Mouse (Mus musculus) embryonic stem cell, embryonic (primary cell): ENCODE measurements around the gene Ust.

ENCODE experiments used
- CTCF ChIA-PET, 4 experiments: fragments of 300-600 bp in 2 of 4; fragments of 350-600 bp in 2 of 4; sonication (Branson Sonifier 250); formaldehyde crosslinking; loops; one replicate each; lab custom pipeline; 2022; ENCODE audit warnings: inconsistent platforms in 2 of 4; lab: Charles Lee
- POLR2A ChIA-PET, 4 experiments: fragments of 300-600 bp in 2 of 4; fragments of 350-600 bp in 2 of 4; sonication (Branson Sonifier 250); formaldehyde crosslinking; loops; one replicate each; lab custom pipeline; 2022; ENCODE audit warnings: antibody characterized with exemption in 4 of 4, inconsistent platforms in 1 of 4; lab: Charles Lee

Ust gene

DNA sequence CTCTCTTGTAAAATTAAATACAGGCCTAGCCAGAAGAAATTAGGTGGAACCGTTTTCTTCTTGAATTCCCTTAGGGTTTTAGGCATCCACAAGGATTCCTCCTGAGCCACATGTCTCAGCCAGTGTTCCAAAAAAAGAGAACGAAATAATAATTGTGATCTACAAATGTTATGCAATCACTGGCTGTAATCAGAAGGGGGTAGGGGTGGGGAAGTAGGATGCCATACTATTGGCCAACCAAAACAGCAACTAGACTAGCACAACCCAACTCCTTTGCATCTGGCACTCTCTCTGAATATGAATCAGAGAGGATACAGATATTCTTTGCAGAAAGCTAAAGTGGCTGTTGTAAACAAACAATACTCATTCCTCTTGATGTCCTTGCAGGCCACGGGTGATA lies 52.7 kb downstream of the Ust start:
- CTCF ChIA-PET = no interaction called here

DNA sequence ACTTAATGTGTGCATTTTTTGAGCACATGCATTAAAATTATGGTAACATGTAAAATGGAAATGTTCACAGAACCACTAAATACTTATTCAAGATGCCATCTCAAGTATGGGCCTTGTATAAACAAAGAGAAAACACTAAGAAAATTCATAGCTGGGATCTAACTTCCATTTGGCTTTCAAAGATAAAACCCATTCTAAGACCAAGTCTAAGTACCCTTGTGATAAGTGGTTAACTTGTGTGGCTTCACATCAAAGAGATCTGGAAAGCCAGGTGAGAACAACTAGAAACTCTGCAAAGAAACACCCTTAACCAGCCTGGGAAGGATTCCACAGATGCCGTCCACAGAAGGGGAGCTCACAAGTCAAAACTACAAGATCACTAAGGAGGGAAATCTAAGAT lies 53.4 kb downstream of the Ust start:
- POLR2A ChIA-PET = no interaction called here
- CTCF ChIA-PET = no interaction called here

More for the DNA sequence above, 52.7 kb downstream of the Ust start:
- POLR2A ChIA-PET = no interaction called here

DNA sequence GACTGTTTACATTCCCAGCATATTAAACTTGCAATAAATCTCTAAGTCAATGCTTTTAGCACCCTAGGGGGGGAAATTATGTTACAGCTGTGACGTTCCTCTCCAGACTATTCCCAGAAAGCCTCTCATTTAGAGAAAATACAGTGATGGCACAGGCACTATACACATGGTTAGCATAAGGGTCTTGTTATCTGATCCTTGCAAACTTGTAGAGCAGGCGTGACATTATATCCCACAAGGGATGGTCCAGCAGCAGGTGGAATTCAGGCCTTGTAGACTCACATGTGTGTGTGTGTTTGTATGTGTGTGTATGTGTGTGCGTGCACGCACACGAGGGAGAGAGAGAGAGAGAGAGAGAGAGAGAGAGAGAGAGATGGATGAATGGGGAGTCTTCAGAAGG lies 57.3 kb downstream of the Ust start:
- POLR2A ChIA-PET = no interaction called here
- CTCF ChIA-PET = no interaction called here

DNA sequence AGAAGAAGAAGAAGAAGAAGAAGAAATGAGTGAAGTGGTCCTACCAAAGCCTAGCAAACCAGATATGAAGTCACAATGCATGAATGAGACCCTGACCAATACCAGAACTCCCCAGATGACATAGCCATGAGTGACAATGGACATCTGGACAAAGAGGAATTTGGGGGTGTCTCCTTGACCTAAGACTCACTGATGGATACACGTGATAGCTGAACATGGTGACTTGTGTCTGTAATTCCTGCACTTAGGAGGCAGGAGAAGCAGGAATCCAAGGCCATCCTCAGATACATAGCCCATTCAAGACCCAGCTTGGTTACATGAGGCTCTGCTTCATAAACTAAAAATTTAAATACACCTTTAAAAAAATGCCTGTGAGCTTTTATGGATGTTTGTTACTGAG lies 63.9 kb downstream of the Ust start:
- POLR2A ChIA-PET = no interaction called here
- CTCF ChIA-PET = no interaction called here

DNA sequence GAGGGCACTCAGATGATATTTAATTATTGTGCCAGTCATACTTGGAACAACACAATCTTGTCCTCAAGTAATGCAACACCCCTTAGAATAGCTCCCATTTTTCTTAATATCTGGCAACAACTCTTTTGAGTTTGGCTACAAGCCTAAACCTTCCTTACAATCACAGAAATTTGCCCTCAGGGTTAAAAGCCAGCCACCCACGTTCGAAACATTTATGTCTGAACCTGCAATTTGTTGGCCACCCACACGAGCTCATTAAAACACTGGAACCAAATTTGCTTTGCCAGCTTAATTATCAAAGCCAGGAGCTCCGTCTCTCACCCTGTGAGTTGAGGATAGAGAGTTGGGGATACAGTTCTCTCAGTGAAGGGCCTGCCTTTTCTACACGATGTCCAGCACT lies 70.9 kb downstream of the Ust start:
- ChIA-PET CTCF (no interaction called here), POLR2A (no interaction called here)

DNA sequence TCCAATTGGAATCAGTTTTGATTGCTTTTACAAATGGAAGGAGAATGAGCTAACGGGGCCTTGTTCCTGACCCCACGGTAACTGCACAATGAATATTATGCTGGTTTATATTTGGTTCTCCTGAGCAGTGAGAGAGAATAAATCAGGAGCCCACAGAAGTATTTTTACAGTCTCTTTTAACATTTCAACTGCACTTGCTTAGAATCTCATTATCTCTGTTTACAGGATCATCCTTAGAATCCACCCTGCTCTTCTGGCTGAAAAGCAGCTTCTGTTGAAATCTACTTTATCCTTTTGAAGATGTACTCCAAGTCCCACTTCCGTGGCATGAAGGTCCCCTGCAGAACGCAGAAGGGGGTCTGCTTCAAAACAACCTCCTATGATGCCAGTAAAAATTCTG lies 71.7 kb downstream of the Ust start:
- POLR2A ChIA-PET = no interaction called here
- CTCF ChIA-PET = no interaction called here

DNA sequence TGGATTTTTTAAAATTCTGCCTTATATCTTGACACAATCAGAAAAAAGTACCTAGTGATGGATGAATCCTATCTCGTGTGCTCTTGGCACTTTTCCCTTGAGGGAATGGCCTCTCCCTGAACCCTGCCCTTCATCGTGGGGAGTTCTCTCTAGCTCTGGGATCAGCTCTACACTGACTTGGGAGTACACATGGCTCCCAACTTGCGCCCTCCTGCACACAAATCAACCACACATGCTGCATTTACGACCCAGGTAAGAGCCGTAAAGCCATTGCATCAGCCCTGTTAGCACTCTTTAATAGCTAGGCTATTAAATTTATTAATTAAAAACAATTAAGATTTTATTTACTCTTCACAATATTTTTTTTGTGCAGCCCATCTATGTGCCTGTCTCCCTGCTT lies 74.6 kb downstream of the Ust start:
- POLR2A ChIA-PET = no interaction called here

DNA sequence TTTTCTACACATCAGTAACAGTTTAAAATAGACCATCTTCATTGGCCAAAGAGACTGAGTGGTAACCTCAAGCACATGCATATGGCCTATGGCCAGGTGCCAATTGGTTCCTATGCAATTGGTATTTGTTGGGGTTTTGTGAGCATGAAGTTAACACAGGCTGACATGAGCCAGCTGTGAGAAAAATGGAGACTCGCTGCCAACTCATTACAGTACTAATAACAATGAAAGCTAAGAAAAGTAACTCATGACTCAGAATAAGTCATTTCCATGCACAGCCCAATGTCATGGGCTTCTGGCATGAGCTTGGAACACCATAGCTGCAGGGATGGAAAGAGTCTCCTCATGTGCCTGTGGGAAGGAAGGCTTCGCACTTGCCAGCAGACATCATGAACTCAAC lies 86.8 kb downstream of the Ust start:
- ChIA-PET POLR2A (no interaction called here), CTCF (no interaction called here)

More for the DNA sequence above, 74.6 kb downstream of the Ust start:
- CTCF ChIA-PET = no interaction called here

DNA sequence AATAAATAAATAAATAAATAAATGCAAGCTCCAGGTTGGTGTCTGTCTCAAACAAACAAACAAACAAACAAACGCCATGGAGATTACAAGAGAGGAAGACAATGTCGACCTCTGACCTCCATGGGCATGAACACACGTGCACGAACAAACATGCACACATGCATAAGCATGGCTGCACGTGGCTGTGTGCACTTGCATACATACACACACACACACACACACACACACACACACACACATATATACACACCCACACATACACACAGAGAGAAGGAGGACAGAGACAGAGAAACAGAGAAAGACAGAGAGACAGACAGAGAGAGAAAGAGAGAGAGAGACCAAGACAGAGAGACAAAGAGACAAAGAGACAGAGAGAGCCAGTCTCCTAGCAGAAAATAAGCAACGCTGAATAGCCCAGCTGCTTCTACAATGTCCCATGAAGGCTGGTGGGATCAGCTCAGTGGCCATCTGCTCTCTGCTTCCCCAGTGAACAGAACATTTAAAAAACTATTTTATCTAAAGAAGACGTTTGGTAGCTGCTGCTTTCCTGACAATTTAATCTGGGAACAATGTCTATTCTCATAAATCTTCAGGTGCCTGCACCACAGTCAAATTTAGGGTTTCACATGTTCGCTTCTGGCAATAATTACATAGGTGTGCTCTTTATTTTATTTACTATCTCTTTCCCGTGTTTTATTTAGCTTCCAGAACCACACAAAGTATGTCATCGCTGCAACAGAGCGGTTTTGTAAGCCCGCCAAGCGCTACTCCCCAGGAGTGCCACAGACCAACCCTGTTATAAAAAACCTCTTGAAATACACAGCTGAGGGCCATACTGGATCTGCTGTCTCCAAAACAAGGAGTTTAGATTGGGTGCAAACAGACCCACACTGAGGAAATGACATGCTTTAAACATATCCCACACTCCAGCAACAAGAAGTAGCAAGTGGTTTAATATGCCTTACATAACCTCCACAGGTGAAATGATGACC lies 89.5 kb downstream of the Ust start:
- CTCF ChIA-PET = no interaction called here
- POLR2A ChIA-PET = no interaction called here

DNA sequence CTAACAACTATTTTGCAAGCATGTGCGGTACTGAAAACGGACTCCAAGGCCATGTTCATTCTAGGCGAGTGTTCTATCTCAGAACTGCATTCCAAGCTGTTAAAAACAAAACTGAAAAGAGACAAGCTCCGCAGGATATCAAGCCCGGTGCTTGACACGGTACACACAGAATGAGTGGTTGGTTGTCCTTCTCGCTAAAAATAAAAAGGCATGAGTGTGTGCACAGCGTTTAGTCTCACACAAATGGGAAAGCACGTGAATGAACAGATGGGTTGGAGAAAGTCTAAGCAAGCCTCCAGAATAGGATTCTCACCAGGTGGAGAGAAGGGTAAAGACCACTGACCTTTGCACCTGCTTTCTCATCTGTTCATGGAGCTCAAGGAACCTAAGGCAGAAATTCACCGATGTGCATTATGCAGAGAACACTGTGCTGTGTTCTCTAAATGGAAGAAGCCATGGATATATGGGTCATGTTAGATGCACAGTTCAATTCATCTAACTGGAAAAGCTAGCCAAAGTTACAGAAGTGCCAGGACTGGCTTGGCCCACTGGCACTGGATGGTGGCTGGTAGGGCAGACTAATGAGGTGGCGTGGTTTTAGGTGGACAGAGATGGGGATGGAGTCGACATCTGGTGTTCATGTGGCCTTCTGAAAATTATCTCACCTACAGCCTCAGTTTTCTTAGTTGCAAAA lies 90.8 kb downstream of the Ust start:
- ChIA-PET CTCF (interaction anchor here in 1 of 4 experiments (0.7 kb wide), 1 partner anchor 718 kb away, joined by 3 read pairs; no protein-coding TSS in a partner anchor), POLR2A (no interaction called here)

DNA sequence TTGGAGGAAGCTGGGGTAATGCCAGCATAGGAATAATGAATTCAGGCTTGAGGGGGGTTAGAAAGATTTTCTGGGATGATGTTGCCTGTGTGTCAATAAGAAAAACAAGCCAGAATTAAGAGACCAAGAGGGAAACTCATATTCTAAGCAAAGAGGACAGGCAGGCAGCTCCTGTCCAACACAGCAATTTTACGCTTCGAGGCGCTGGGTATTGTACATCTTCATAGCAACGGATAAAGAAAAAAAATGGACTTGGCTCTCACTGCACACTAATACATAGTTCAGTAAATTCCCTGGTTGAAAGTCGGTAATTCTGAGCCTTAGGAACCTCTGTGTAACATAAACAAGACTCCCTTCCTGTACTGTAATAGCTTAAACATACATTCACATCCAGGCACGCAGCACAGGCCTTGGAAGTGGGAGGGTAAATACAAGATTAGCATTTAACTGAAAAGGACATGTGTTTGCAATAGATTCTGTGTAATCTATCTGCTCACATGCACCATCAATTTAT lies 99.1 kb downstream of the Ust start:
- ChIA-PET POLR2A (no interaction called here), CTCF (no interaction called here)

DNA sequence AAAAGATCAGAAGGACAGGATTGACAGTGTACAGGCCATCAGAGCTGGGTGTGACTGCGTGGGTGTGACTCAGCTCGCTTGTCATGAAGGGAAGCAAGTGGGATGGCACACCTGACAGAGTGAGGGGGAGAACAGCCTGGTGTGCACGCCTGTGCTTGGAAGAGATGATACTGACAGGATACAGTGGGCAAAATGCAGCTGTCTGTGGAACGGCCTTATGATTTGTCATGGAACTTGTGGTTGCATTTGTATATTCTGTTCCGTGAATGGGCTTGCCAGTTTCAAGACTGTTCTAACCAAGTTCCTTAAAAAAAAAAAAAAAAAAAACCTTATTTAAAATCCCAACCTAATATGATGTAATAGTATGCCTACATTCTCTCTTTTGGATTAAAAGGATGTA lies 103.2 kb downstream of the Ust start:
- ChIA-PET POLR2A (interaction anchor here in 1 of 4 experiments (0.6 to 0.7 kb wide), 2 partner anchors 57 to 340 kb away, joined by 3 to 4 read pairs; no protein-coding TSS in a partner anchor), CTCF (no interaction called here)

DNA sequence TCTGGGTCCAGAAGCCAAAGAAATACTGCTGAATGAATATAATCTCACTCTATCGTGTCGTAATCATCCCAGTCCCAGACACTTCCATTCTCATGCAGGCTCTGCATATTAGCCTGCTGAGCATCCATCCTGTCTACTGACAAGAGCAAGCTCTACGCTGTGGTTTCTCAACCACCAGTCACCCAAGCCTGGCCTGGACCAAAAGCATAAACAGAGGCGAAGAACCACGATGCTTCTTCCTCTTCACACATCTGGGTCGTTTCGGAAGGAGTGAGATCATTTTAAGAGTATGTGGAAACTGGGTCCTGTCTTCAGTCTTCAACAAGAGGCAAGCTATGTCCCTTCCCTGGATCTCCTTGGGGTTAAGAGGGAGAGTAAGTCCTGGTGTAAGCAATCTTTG lies 103.6 kb downstream of the Ust start:
- CTCF ChIA-PET = no interaction called here
- POLR2A ChIA-PET = interaction anchor here in 1 of 4 experiments (0.6 to 0.7 kb wide), 2 partner anchors 56 to 341 kb away, joined by 3 to 4 read pairs; no protein-coding TSS in a partner anchor

DNA sequence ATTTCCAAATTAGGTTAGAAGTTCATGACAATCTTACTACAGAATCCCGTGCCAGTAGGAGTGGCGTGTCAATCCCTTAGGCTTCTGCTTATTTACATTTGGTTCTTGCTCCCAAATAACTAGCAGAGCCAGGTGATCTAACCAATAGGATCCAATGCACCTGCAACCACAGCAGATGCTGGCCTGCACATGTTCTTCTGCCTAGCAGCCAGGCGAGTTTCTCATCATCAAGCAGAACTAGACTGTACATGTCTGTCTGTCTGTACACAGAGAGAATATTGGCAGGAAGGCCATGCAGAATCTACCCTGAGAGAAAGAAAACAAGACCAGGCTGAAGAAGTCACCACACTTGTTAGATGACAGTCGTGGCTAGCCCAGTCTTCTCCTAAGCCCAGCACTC lies 113.5 kb downstream of the Ust start:
- CTCF ChIA-PET = no interaction called here
- POLR2A ChIA-PET = no interaction called here

DNA sequence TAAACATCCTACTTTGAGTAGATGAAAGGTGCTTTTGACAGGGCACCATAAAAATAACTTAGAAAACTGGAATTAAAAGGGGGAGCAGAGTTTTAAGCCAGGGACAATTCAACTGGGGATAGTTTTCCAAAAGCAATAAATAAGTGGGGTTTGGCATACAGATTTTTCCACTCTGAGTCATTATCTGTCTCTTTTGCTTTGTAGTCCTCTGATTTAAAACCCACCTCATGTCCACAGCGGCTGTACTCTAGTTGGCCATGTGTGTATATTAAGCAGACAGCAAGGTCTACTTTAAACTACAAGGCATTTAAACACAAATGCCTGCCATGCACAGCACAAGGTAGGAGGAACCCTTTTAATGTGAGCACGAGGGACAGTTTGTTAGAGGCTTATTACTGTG lies 126.4 kb downstream of the Ust start:
- ChIA-PET CTCF (no interaction called here), POLR2A (no interaction called here)

DNA sequence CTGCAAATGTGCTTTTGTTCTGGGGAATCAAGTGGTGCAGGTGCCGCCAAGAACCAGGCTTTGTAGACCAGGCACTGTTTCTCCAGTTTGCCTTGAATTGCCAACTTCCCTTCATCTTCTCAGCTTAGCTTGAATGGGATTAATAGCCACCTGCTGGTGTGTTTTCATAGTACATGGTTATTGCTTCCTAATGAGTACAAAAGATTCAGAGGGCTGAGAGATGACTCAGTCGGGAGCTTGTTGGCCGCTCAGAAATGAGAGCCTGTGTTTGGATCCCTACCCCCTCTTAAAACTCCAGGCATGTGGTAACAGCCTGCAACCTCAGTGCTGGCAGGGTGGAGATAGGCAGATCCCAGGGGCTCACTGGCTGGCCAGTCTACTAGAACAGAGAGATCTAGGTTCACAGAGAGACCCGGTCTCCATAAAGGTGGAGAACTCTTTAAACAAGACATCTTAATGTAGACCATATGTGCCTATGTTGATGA lies 127.3 kb downstream of the Ust start:
- ChIA-PET POLR2A (no interaction called here), CTCF (no interaction called here)

DNA sequence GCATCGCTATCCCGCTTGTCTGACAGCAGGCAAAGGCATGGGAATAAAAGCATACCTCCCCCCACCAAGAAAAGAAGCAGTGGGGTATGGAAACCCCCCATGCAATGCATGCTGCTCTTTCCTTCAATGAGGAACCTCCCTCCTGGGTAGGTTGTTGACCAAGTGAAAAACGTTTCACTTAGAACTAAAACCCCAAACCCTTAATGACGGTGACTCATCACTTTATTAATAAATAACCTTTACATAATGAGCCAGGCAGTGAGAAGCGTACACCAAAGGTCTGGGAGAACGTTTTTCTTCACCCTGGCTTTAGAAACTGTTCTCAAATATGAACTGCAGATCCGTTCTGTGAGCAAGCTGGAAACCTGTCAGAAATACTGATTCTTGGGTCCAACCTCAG lies 130.4 kb downstream of the Ust start:
- ChIA-PET POLR2A (no interaction called here), CTCF (no interaction called here)

DNA sequence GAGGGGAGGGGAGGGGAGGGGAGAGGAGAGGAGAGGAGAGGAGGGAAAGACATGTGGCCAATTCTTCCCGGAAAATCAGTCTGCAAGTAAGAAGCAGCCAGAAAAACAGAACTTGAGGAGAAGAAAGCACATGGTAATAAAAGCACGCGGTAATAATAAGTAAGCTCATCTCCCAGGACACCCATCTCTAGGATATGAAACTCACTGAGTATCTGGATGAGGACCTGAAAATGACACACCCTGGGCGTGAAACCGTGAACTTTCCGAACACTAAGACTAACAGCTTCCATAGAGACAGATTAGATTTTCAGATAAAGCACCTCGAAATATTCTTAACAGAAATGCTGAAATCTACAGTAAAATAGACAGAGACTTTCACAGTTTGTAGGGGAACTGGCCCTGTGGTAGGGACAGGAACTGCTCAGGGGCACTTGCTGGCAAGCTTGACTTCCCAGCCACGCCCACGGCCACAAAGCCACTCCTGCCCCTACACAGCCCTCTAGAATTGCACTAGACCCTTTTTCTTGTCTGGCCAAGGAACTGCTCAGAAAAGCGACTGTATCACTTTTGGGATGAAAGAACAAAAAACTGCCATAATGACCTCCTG lies 148.6 kb downstream of the Ust start:
- POLR2A ChIA-PET = interaction anchor here in 1 of 4 experiments (0.7 kb wide), 2 partner anchors 69 to 89 kb away, joined by 4 read pairs; no protein-coding TSS in a partner anchor
- CTCF ChIA-PET = no interaction called here

DNA sequence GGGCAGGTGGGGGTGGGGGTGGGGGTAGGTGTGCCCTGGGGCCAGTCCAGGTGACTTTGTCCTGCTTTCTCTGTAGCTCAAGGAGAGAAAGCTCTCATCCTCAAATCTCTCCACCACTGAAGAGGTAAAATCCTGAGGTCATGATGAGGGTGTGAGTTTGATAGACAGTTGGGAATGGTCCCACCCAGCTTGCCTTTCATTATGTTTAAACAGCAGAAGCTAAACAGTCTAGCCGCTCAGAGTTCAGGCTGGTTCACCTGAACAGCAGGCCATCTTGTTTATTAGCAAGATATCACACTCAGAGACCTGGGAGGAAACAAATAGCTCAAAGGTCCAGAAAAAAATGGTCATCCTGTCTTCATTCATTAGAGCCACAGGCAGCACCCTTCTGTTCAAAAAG lies 152.8 kb downstream of the Ust start:
- ChIA-PET CTCF (no interaction called here), POLR2A (interaction anchor here in 2 of 4 experiments (0.6 to 0.9 kb wide), 2 partner anchors 68 to 83 kb away, joined by 3 to 4 read pairs; no protein-coding TSS in a partner anchor)

DNA sequence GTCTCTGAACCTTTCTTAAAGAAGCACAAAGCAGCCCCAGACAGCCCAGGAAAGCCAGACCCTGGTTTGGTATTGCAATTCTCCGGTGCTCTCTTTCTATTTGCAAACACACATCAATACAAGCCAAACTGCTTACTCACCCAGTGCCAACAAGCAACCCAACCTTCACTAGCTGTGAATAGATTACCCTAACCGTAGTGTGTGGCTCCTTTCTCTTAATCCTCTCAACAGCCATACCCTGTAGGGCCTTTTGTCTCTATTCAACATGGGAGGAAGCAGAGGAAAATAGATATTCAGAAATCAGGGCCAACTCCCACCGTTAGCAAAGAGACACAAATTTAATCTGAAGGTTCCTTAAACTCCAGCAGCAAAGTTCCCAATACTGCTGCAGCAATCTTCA lies 154.4 kb downstream of the Ust start:
- CTCF ChIA-PET = no interaction called here
- POLR2A ChIA-PET = no interaction called here
